Mouse (Mus musculus) testis, adult 2 months (tissue): ENCODE measurements around the gene Prdm16.

Experiments
- CTCF ChIP-seq: fragments of 200-500 bp; IDR thresholded peaks from 2 replicates; pipeline ENCODE4 v1.5.1; 2012; ENCODE audit warnings: low read depth, mild to moderate bottlenecking, inconsistent platforms, low read length, moderate library complexity; ENCODE audit not compliant: control insufficient read depth, insufficient read depth, insufficient replicate concordance
- POLR2A ChIP-seq: fragments of 200-500 bp; IDR thresholded peaks from 2 replicates; pipeline ENCODE4 v1.6.1; 2012; ENCODE audit warnings: low read depth, mild to moderate bottlenecking, inconsistent platforms, low read length, moderate library complexity; ENCODE audit not compliant: control insufficient read depth

- TF ChIP-seq CTCF, result no peak
- TF ChIP-seq POLR2A, result no peak
Observed at GRCm38 (mm10) chr4:154425284-154425683, 211.4 kb downstream of the Prdm16 start.
